Mouse (Mus musculus) retina, postnatal 7 days (tissue): Measurements from ENCODE around the gene Epb41l1.
"Not testable (repeated sequence)": the region's sequence is repeated elsewhere in the genome, so short reads cannot be mapped to it uniquely, and the experiment has no call there.

Experiments used
- DNase-seq: peaks from one replicate; pipeline ENCODE4 v3.0.0-alpha.2; 2012; ENCODE audit warnings: low read depth, low spot score

Epb41l1 gene

GRCm38 (mm10) chr2:156483204-156483603 lies 62.5 kb downstream of the Epb41l1 start:
- DNase-seq, result no peak

- DNase-seq, result no peak
These were observed 65.5 kb downstream of the Epb41l1 start for GRCm38 (mm10) chr2:156486086-156486751.

- no peak for DNase-seq
These were observed 67.0 kb downstream of the Epb41l1 start for GRCm38 (mm10) chr2:156487589-156488160.

- DNase-seq, result no peak
These were observed 67.6 kb downstream of the Epb41l1 start for GRCm38 (mm10) chr2:156488166-156488814.

GRCm38 (mm10) chr2:156490176-156490575 lies 69.5 kb downstream of the Epb41l1 start:
- no peak for DNase-seq

- DNase-seq, result no peak
These were observed 71.1 kb downstream of the Epb41l1 start for GRCm38 (mm10) chr2:156491796-156492195.

- DNase-seq, result no peak
These were observed 73.1 kb downstream of the Epb41l1 start for GRCm38 (mm10) chr2:156493766-156494165.

- no peak for DNase-seq
These were observed 73.8 kb downstream of the Epb41l1 start for GRCm38 (mm10) chr2:156494465-156494864.

GRCm38 (mm10) chr2:156494875-156495274 lies 74.2 kb downstream of the Epb41l1 start:
- DNase-seq, result no peak

- no peak for DNase-seq
These were observed 76.3 kb downstream of the Epb41l1 start for GRCm38 (mm10) chr2:156496816-156497566.

- peak; percentile 40 for DNase-seq
These were observed 77.2 kb downstream of the Epb41l1 start for GRCm38 (mm10) chr2:156497915-156498314.

GRCm38 (mm10) chr2:156501025-156501424 lies 80.3 kb downstream of the Epb41l1 start:
- DNase-seq, result no peak

- no peak for DNase-seq
These were observed 84.8 kb downstream of the Epb41l1 start for GRCm38 (mm10) chr2:156505533-156505932.

GRCm38 (mm10) chr2:156512028-156512427 lies 91.3 kb downstream of the Epb41l1 start:
- DNase-seq, result no peak

- DNase-seq, result no peak
These were observed 91.9 kb downstream of the Epb41l1 start for GRCm38 (mm10) chr2:156512561-156512960.

- no peak for DNase-seq
These were observed 94.4 kb downstream of the Epb41l1 start for GRCm38 (mm10) chr2:156515102-156515501.

- DNase-seq, result peak; percentile 61
These were observed 95.0 kb downstream of the Epb41l1 start for GRCm38 (mm10) chr2:156515565-156516185.

GRCm38 (mm10) chr2:156516678-156517077 lies 96.0 kb downstream of the Epb41l1 start:
- DNase-seq, result not testable (repeated sequence)

- DNase-seq, result no peak
These were observed 97.6 kb downstream of the Epb41l1 start for GRCm38 (mm10) chr2:156518306-156518705.

GRCm38 (mm10) chr2:156519584-156519983 lies 98.9 kb downstream of the Epb41l1 start:
- no peak for DNase-seq

GRCm38 (mm10) chr2:156522994-156523393 lies 102.3 kb downstream of the Epb41l1 start:
- DNase-seq, result no peak

- no peak for DNase-seq
These were observed 103.4 kb downstream of the Epb41l1 start for GRCm38 (mm10) chr2:156524078-156524477.
